Mouse (Mus musculus) forebrain, embryonic 15.5 days (tissue): ENCODE measurements around the gene Col18a1. TPM values are rescaled to one million over a fixed set of nuclear protein-coding genes. Genes with fewer than 3 reads are reported as not detected.
A peak's percentile ranks its signal among the peaks of the same experiment; 100 is the strongest.

Experiments used
- ATAC-seq: fragments of 200-750 bp; cut with Nextera tagmentation; replicated peaks from 2 replicates; pipeline ENCODE4 v1.8.0; 2017; ENCODE audit warnings: mild to moderate bottlenecking, moderate TSS enrichment, moderate library complexity
- H3K27ac ChIP-seq: fragments of 300-500 bp; sonication (generic); replicated peaks from 2 replicates; pipeline ENCODE4 v1.5.1; 2015; ENCODE audit warnings: mild to moderate bottlenecking, inconsistent platforms
- H3K27me3 ChIP-seq: fragments of 300-500 bp; sonication (generic); 2 replicates; pipeline ENCODE4 v1.6.1; 2015; ENCODE audit warnings: inconsistent platforms
- H3K36me3 ChIP-seq: fragments of 300-500 bp; sonication (generic); 2 replicates; pipeline ENCODE4 v1.6.1; 2015; ENCODE audit warnings: mild to moderate bottlenecking, inconsistent platforms
- H3K4me1 ChIP-seq: fragments of 300-500 bp; sonication (generic); 2 replicates; pipeline ENCODE4 v1.6.1; 2015; ENCODE audit warnings: inconsistent platforms
- H3K4me2 ChIP-seq: fragments of 300-500 bp; sonication (generic); replicated peaks from 2 replicates; pipeline ENCODE4 v1.6.1; 2015; ENCODE audit warnings: mild to moderate bottlenecking, inconsistent platforms
- H3K4me3 ChIP-seq: fragments of 300-500 bp; sonication (generic); 2 replicates; pipeline ENCODE4 v1.5.1; 2015; ENCODE audit warnings: mild to moderate bottlenecking, inconsistent platforms
- H3K9ac ChIP-seq: fragments of 300-500 bp; sonication (generic); replicated peaks from 2 replicates; pipeline ENCODE4 v1.6.1; 2015; ENCODE audit warnings: mild to moderate bottlenecking, inconsistent platforms
- H3K9me3 ChIP-seq: fragments of 300-500 bp; sonication (generic); 2 replicates; pipeline ENCODE4 v1.6.1; 2016; ENCODE audit warnings: inconsistent platforms
- WGBS: fragments of 180-500 bp; shearing (Covaris S2); methylation state at CpG from one replicate; pipeline ENCODE4 v1.1.7; 2015; ENCODE audit warnings: mixed read lengths; 5-methylcytosine and 5-hydroxymethylcytosine counted together
- polyA plus RNA-seq: library from polyadenylated mRNA; unstranded; fragments of >200 nt; fragmentation: Nextera tagmentation; extraction: Ambion mirVana; gene quantifications from 2 replicates; pipeline ENCODE4 v1.2.1, GENCODE M21; 2015

Col18a1 gene
- polyA plus RNA-seq, 1 experiment from 2014 or later: 23.5 TPM

DNA sequence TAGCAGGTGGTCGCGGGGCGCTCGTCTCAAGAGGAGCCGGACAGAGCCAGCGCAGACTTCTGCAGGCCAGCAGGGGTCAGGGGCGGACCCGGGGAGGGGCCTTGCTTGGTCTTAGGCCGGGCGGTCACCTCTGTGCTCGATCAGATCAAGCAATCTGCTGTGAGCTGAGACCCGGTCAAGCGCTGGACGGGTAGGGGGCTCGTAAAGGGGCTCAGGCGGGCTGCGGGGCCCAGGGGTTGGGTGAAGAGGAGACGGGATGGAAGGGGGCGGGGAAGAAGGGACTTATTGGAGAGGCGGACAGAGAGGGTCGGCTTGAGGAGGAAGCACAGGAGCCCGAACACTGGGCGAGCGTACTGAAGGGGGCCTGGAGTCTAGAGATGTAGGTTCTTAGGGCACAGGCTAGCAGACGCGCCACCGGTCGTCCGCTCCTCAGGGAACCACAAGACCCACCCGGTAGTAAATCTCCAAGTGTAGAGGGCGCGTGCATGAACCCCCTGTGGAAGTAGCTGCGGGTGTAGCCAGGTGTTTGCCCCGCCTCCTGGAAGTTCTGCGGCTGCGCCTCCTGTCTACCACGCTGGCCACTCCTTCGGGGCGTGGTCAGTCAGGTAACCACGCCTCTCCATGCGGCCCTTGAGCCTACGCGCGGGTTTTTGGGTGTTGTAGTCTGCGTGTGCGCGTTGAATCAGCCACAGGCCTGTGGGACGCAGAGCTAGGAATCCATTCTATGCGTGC, 133.6 kb downstream of the Col18a1 start:
- Histone ChIP-seq H3K36me3 (no peaks in the 10 kb centered on the region), H3K9me3 (no peaks in the 10 kb centered on the region), H3K4me3 (peak overlapping the region; percentile 67), H3K27ac (peak overlapping the region; percentile 82), H3K27me3 (no peaks in the 10 kb centered on the region), H3K9ac (peak overlapping the region; percentile 78), H3K4me1 (peaks cover 20% of the 10 kb centered on the region), H3K4me2 (peak overlapping the region; percentile 88)
- under 1% methylated on average over 49 of the region's 49 CpGs for WGBS
- peak; percentile 94 for ATAC-seq

DNA sequence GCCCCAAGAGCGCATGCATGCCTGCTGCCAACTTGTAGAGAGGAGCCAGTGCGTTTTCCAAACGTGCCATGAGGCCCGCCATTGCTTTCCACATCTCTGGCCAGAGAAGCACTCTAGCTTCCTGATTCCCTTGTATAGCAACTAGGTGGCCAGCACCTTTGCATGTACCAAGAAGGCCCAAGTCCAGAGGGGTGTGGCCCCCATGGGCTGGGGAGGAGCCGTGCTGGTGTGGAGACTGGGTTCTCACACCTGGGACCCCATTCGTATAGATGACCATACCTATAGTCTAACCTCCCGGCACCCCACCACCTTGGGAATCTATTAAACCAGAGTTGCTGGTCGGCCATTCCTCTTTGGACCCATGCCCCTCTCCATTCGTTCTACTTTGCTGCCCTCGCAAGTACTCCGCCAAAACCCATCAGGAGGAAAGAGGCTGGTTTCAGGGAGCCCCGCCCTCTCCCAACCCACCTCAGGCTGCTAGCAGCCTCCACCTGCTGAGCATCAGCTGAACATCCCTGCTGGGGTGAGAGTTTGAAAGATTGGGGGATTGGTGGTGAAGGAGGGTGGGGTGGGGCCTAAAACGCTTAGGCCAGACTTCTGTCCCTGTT, 134.5 kb downstream of the Col18a1 start, which contains the start of gene Slc19a1:
Slc19a1 (plus strand) TSS at position 474 of the 608 bp plus-strand sequence.
- peak within 1 kb of the TSS; percentile 88 for H3K4me2 ChIP-seq
- no peaks in the 10 kb centered on the region for H3K9me3 ChIP-seq
- H3K4me1 ChIP-seq: peaks cover 20% of the 10 kb centered on the region
- H3K27me3 ChIP-seq: no peaks in the 10 kb centered on the region
- no peaks in the 10 kb centered on the region for H3K36me3 ChIP-seq
- no peak; the same call in 1 of the 2 replicates for ATAC-seq
- 35% methylated on average over 13 of the region's 13 CpGs for WGBS
- peak within 1 kb of the TSS; percentile 67 for H3K4me3 ChIP-seq
- H3K9ac ChIP-seq: peak within 1 kb of the TSS; percentile 78
- H3K27ac ChIP-seq: peak within 1 kb of the TSS; percentile 82

DNA sequence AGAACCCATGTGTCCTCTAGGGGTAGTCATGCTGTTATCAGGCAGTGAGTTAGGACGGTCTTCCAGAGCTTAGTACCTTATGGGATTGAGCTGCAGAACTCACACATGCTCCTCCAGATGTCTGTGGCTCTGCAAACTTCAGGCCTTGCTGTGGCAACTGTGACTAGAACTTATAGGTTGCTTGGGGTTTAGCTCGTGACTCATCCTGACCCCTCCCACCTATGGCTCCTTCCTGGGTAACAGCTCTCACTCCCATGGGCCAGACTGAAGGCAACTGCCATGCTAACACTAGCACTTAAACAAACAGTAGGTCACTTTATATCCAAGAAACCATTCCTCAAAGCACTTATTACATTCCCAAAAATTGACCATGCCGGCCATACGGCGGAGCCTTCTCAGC, 135.7 kb downstream of the Col18a1 start:
- H3K36me3 ChIP-seq: no peaks in the 10 kb centered on the region
- no peaks in the 10 kb centered on the region for H3K27me3 ChIP-seq
- WGBS: 90% methylated on average over 5 of the region's 5 CpGs
- ATAC-seq: no peak
- H3K27ac ChIP-seq: no peak overlapping the region
- no peak overlapping the region for H3K4me3 ChIP-seq
- H3K9ac ChIP-seq: no peak overlapping the region
- no peak overlapping the region for H3K4me2 ChIP-seq
- no peaks in the 10 kb centered on the region for H3K9me3 ChIP-seq
- peaks cover 20% of the 10 kb centered on the region for H3K4me1 ChIP-seq

DNA sequence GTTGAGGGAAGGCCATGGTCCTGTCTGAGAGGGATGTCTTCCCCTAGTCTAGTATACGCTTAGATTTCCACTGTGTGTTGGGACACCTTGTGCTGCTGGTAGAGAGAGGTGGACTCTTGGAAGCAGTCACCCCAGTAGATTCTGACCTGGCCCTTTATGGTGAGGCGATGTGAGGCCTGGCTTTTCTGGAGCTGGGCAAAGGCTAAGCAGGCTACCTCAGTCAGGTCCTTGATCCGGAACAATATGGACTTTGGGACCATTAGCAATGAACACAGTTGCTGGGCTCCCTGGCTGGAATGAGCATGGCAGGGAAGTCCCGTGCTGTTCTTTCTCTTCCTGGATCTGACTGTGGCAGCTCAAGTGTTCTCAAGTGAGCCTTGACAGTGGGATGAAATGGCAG, 136.6 kb downstream of the Col18a1 start:
- Histone ChIP-seq H3K4me1 (peaks cover 14% of the 10 kb centered on the region), H3K4me3 (no peak overlapping the region), H3K4me2 (no peak overlapping the region), H3K27ac (no peak overlapping the region), H3K9me3 (no peaks in the 10 kb centered on the region), H3K27me3 (no peaks in the 10 kb centered on the region), H3K36me3 (no peaks in the 10 kb centered on the region), H3K9ac (no peak overlapping the region)
- 89% methylated on average over 4 of the region's 4 CpGs for WGBS
- ATAC-seq: no peak

DNA sequence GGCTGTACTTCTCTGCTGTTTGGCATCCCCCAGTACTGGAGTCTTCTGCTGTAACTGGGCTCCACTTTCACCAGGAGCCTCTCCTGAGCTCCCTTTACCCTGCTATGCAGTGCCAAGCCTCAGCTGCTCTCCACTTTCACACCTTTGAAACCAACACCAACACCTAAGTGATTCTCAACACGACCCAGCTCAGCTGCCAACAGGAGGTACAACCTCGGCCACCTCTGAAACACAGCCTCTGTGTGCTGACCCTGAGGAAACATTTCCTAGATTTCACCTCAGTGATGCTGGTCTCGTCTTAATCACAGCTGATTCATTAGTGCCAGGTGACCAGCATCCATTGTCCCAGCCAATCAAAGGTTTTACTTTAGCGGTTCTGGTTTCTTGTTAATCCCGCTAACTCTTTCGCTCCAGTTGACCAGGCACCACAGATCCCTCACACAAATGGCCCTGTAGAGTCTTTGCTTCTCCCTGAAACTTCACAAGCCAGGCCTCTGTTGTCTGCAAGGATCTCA, 137.5 kb downstream of the Col18a1 start:
- Histone ChIP-seq H3K9ac (no peak overlapping the region), H3K4me1 (peaks cover 5% of the 10 kb centered on the region), H3K4me2 (no peak overlapping the region), H3K9me3 (no peaks in the 10 kb centered on the region), H3K27ac (no peak overlapping the region), H3K4me3 (no peak overlapping the region), H3K27me3 (no peaks in the 10 kb centered on the region), H3K36me3 (no peaks in the 10 kb centered on the region)
- WGBS: 72% methylated on average over 6 of the region's 6 CpGs
- ATAC-seq: no peak

- no peaks in the 10 kb centered on the region for H3K9me3 ChIP-seq
- no peak overlapping the region for H3K4me3 ChIP-seq
- H3K4me2 ChIP-seq: no peak overlapping the region
- ATAC-seq: no peak
- no peak overlapping the region for H3K27ac ChIP-seq
- WGBS: 82% methylated on average over 3 of the region's 3 CpGs
- no peak overlapping the region for H3K9ac ChIP-seq
- no peaks in the 10 kb centered on the region for H3K27me3 ChIP-seq
- H3K4me1 ChIP-seq: no peaks in the 10 kb centered on the region
- no peaks in the 10 kb centered on the region for H3K36me3 ChIP-seq
Measured at GRCm38 (mm10) chr10:77026944-77027343, 139.4 kb downstream of the Col18a1 start.

DNA sequence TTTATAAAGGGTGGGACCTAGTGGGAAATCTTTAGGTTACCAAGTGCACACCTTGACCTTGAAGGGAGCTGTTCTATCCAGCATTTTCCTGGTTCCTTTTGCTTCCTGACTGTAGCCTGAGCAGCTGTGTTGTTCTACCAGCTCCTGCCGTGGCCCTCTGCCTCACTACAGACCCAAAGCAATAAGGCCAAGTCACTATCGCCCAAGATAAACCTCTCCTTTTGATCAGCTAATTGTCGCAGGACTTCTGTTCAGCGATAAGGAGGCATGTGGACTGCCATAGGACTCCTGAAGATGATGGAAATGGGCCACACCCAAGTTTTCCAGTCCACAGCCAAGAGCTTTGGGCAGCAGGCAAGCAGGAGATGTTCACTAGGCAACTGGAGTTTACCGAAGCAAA, 142.1 kb downstream of the Col18a1 start:
- no peak overlapping the region for H3K4me3 ChIP-seq
- H3K27me3 ChIP-seq: no peaks in the 10 kb centered on the region
- no peak overlapping the region for H3K9ac ChIP-seq
- WGBS: 82% methylated on average over 5 of the region's 5 CpGs
- H3K4me1 ChIP-seq: peaks cover 7% of the 10 kb centered on the region; the same call in 1 of the 2 replicates
- H3K27ac ChIP-seq: no peak overlapping the region
- H3K36me3 ChIP-seq: no peaks in the 10 kb centered on the region
- H3K9me3 ChIP-seq: no peaks in the 10 kb centered on the region
- H3K4me2 ChIP-seq: no peak overlapping the region
- ATAC-seq: no peak

DNA sequence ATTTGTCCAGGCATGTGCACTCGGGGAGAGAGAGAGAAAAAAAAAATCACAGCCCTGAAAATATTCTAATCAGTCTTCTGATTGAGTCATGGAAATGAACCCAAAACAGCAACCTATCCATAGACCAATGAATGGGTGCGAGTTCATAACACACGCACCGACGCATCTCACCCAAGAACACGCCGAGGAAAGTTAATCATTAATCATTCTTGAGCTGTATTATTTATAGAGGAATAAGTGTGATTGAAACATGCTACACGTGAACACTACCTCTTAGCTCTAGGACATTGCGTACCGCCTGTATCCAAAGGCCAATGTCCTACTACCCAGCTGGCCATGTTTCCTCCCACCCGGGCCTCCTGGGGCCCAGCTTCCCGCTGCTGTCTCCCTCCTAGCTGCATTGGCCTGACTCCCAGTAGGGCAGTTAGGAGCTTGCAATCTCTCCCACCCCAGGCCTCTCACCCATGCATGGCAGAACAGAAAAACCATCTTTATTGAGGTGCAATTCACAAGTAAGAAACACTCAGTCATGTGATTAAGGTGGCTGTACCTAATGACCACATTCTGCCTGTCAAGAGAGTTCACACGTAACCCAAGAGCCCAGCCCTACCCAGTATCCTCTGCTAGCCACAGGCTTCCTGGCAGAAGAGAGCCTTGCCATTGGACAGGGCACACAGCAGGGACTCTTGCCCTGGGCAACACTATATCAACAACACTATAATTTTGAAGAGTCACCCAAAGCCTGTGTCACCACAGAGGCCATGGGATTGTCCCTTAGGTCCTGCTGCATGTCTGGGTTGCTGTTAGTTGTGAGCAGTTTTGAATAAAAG, 143.8 kb downstream of the Col18a1 start:
- no peak for ATAC-seq
- WGBS: 85% methylated on average over 13 of the region's 13 CpGs
- H3K4me1 ChIP-seq: peaks cover 7% of the 10 kb centered on the region; the same call in 1 of the 2 replicates
- no peak overlapping the region for H3K27ac ChIP-seq
- H3K9me3 ChIP-seq: no peaks in the 10 kb centered on the region
- no peak overlapping the region for H3K4me2 ChIP-seq
- no peak overlapping the region for H3K4me3 ChIP-seq
- no peaks in the 10 kb centered on the region for H3K36me3 ChIP-seq
- no peaks in the 10 kb centered on the region for H3K27me3 ChIP-seq
- no peak overlapping the region for H3K9ac ChIP-seq

DNA sequence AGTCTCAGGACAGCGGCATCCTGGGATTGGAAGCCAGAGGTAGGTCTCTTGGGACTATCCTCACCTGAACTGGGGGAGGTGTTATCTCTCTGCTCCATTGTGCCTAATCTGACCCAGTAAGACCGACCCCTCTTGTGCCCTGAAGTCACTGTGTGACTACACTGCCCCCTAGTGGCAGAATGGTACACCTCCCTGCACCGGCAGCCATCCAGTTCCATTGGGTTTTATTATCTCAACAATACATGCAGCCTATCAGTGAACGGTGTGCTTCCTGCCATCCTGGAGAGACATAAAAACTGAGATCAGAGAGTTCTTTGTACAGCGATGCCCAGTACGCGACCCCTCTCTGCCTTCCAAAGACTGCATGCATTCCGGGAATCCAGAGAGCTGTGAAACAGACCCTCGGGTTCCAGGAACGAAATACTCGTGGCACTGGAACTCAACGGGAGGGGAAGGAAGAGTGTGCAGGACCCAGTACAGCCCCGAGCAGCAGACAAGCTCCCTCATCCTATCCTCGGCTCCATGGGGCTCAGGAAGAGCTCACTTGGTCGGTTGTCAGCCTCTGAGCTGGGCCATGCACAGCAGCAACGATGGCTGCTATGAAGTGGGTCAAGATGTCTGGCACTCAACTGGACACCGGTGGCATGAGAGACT, 144.8 kb downstream of the Col18a1 start:
- Histone ChIP-seq H3K27ac (no peak overlapping the region), H3K4me1 (peaks cover 7% of the 10 kb centered on the region; the same call in 1 of the 2 replicates), H3K9ac (0 out of 2 replicates have a peak overlapping the region, but pooled peaks have one; percentile 15), H3K4me3 (no peak overlapping the region), H3K4me2 (peak overlapping the region; percentile 28), H3K36me3 (no peaks in the 10 kb centered on the region), H3K9me3 (no peaks in the 10 kb centered on the region), H3K27me3 (no peaks in the 10 kb centered on the region)
- peak; percentile 67 for ATAC-seq
- WGBS: 34% methylated on average over 17 of the region's 17 CpGs

DNA sequence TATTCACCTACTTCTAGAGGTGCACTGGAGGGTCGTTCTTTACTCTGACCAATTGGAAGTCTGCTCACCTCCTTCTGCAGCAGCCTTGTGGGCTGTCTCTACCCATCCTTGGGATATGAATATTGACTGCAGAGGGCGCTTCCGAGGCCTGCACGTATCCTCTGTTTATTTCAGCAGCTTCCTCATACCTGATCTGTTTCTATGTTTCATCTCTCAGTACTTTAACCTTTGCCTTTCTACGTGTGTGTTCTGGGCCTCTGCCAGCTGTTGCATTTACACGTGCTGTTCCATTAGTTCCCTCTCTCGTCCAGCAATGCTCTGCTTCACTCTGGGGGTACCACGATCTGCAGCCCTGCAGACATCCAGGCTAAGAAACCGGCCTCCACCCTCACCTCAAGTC, 148.7 kb downstream of the Col18a1 start:
- 79% methylated on average over 9 of the region's 9 CpGs for WGBS
- Histone ChIP-seq H3K9me3 (no peaks in the 10 kb centered on the region), H3K4me1 (peaks cover 7% of the 10 kb centered on the region; the same call in 1 of the 2 replicates), H3K9ac (no peak overlapping the region), H3K27ac (no peak overlapping the region), H3K27me3 (no peaks in the 10 kb centered on the region), H3K36me3 (no peaks in the 10 kb centered on the region), H3K4me2 (no peak overlapping the region), H3K4me3 (no peak overlapping the region)
- ATAC-seq: no peak

DNA sequence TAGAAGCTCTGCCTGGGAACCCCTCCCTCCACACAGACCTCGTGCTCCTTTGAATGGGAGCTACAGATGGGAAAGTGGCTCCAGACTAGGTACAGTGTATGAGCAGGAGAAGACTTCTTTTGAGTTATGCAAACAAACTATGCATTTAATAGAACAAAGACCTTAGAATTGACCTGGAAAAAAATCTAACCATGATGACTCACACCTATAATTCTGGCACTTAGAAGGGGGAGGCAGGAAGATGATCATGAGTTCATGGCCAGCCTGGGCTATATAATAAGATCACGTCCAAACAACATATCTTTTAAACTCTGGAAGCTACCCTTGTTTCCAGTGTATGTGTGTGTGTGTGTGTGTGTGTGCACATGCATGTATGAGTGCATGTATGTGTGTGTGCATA, 149.3 kb downstream of the Col18a1 start:
- WGBS: 82% methylated on average over 2 of the region's 2 CpGs
- no peaks in the 10 kb centered on the region for H3K27me3 ChIP-seq
- ATAC-seq: no peak

More for the DNA sequence above, 149.3 kb downstream of the Col18a1 start:
- Histone ChIP-seq H3K36me3 (no peaks in the 10 kb centered on the region), H3K4me1 (peaks cover 7% of the 10 kb centered on the region; the same call in 1 of the 2 replicates), H3K4me2 (no peak overlapping the region), H3K9ac (no peak overlapping the region), H3K9me3 (no peaks in the 10 kb centered on the region), H3K4me3 (no peak overlapping the region), H3K27ac (no peak overlapping the region)
